10 mouse cellular contexts compared by ENCODE assay signal in genomic region chr9:105611980-105612771, GRCm38 (mm10). TPM values are rescaled to one million over a fixed set of nuclear protein-coding genes. Genes with fewer than 3 reads are reported as not detected.
A peak's percentile ranks its signal among the peaks of the same experiment; 100 is the strongest.
DNase-seq lines count a peak whose midpoint lies in the region; ATAC-seq lines count a peak whose summit lies in the region.
"Had no signal": no experiment of that assay in that cellular context is flagged by ENCODE, and none has a peak within 500 bp of the region (broad histone marks: within the 10 kb centered on the region; RNA-seq: fewer than 3 reads in every experiment).

No protein-coding gene starts in this region.

- H3K27ac ChIP-seq in heart, embryonic 11.5 days (ENCODE audit: low read depth, low read length), result no peak overlapping the region
- 0 out of 2 replicates have a peak overlapping the region, but pooled peaks have one; percentile 12 for H3K27ac ChIP-seq in heart, embryonic 13.5 days (replicated peaks)
- H3K27ac ChIP-seq: embryonic facial prominence, embryonic 13.5 days; liver, embryonic 14.5 days had no signal

- H3K36me3 ChIP-seq in heart, embryonic 11.5 days (ENCODE audit: control insufficient read depth, insufficient read depth, low read length), result no peaks in the 10 kb centered on the region
- H3K36me3 ChIP-seq in heart, embryonic 13.5 days, result no peaks in the 10 kb centered on the region
- H3K36me3 ChIP-seq: embryonic facial prominence, embryonic 13.5 days had no signal

- no peak for ATAC-seq in heart, embryonic 11.5 days (replicated peaks; ENCODE audit: insufficient number of reproducible peaks, low FRiP score, low TSS enrichment)
- ATAC-seq in heart, embryonic 13.5 days (ENCODE audit: extremely low read depth, insufficient number of reproducible peaks, low FRiP score, low TSS enrichment), result no peak
- no peak for ATAC-seq in erythroid progenitor cell, adult 5-6 weeks (replicated peaks; ENCODE audit: low FRiP score, poor library complexity, severe bottlenecking)

- DNase-seq in heart, adult 11 months, result peak; percentile 92
- peak; percentile 87 for DNase-seq in brain, adult 2 months (ENCODE audit: low read depth, low spot score)
- peak; percentile 33 for DNase-seq in left cerebral cortex, adult 11 months (ENCODE audit: low spot score)
- DNase-seq in thymus, postnatal 0 days (ENCODE audit: low spot score), result no peak
- no peak for DNase-seq in lung, postnatal 25 days (ENCODE audit: low spot score)

- 80% methylated on average over 15 of the region's 15 CpGs for WGBS in heart, embryonic 11.5 days (ENCODE audit: insufficient replicate concordance)
- WGBS in heart, embryonic 13.5 days, result 74% methylated on average over 15 of the region's 15 CpGs

- H3K4me1 ChIP-seq in heart, embryonic 11.5 days (ENCODE audit: control insufficient read depth, insufficient read depth, low read length), result no peaks in the 10 kb centered on the region
- peaks cover 7% of the 10 kb centered on the region for H3K4me1 ChIP-seq in heart, embryonic 13.5 days

- no peak overlapping the region for H3K9ac ChIP-seq in heart, embryonic 11.5 days (ENCODE audit: low read depth, low read length)
- no peak overlapping the region for H3K9ac ChIP-seq in heart, embryonic 13.5 days
- H3K9ac ChIP-seq: embryonic facial prominence, embryonic 13.5 days; liver, embryonic 14.5 days had no signal

- no peak overlapping the region for H3K4me3 ChIP-seq in heart, embryonic 11.5 days (ENCODE audit: low read depth, low read length)
- H3K4me3 ChIP-seq in heart, embryonic 13.5 days, result no peak overlapping the region
- H3K4me3 ChIP-seq: embryonic facial prominence, embryonic 13.5 days had no signal

- no peaks in the 10 kb centered on the region for H3K9me3 ChIP-seq in heart, embryonic 11.5 days (replicated peaks; ENCODE audit: control insufficient read depth, low read length)
- no peaks in the 10 kb centered on the region for H3K9me3 ChIP-seq in heart, embryonic 13.5 days
- H3K9me3 ChIP-seq: embryonic facial prominence, embryonic 13.5 days had no signal

- H3K4me2 ChIP-seq in heart, embryonic 11.5 days, result no peak overlapping the region
- no peak overlapping the region for H3K4me2 ChIP-seq in heart, embryonic 13.5 days
- H3K4me2 ChIP-seq: embryonic facial prominence, embryonic 13.5 days had no signal

- H3K27me3 ChIP-seq in heart, embryonic 11.5 days (ENCODE audit: control insufficient read depth, insufficient read depth, low read length), result no peaks in the 10 kb centered on the region
- H3K27me3 ChIP-seq in heart, embryonic 13.5 days (replicated peaks), result no peaks in the 10 kb centered on the region
- H3K27me3 ChIP-seq: embryonic facial prominence, embryonic 13.5 days had no signal

RNA-seq across cellular contexts. Expression of gene Pik3r4, which starts 30.6 kb away (rescaled TPM):
- polyA plus RNA-seq in heart, embryonic 11.5 days (2014; fragmentation: Nextera tagmentation; extraction: Ambion mirVana), result 16.1 and 18.9 TPM in 2 replicates
- polyA plus RNA-seq in heart, embryonic 13.5 days (2015; fragmentation: Nextera tagmentation; extraction: Ambion mirVana), result 12.9 and 15.2 TPM in 2 replicates
- 14.1 and 15.4 TPM in 2 replicates for polyA plus RNA-seq in thymus, postnatal 0 days (2015; fragmentation: Nextera tagmentation; extraction: Ambion mirVana)
- 4.6 and 13.0 TPM in 2 replicates for total RNA-seq in erythroid progenitor cell, adult 5-6 weeks (2015; ENCODE audit: low replicate concordance)
- 4.2 and 5.0 TPM in 2 replicates for total RNA-seq in erythroid progenitor cell, adult 5-6 weeks (2017; ENCODE audit: low replicate concordance)

Comparison
In these comparisons a context has a peak if more than half of its experiments do, and no peak if none do; other contexts are left out.
1. DNase-seq: peak in heart, adult 11 months (single experiment), brain, adult 2 months (single experiment) and left cerebral cortex, adult 11 months (single experiment); none in thymus, postnatal 0 days (single experiment) and lung, postnatal 25 days (single experiment).